Mouse (Mus musculus) liver, adult 2 months (tissue): Measurements from ENCODE around the gene Cactin.

Source experiments
- CTCF ChIP-seq: fragments of 200-500 bp; IDR thresholded peaks from 2 replicates; pipeline ENCODE4 v1.5.1; 2011; ENCODE audit warnings: low read depth, low read length, control low read depth
- POLR2A ChIP-seq: fragments of 200-500 bp; IDR thresholded peaks from 2 replicates; pipeline ENCODE4 v1.6.1; 2011; ENCODE audit warnings: low read length, control low read depth; ENCODE audit not compliant: insufficient read depth; ENCODE audit errors: extremely low read depth

DNA sequence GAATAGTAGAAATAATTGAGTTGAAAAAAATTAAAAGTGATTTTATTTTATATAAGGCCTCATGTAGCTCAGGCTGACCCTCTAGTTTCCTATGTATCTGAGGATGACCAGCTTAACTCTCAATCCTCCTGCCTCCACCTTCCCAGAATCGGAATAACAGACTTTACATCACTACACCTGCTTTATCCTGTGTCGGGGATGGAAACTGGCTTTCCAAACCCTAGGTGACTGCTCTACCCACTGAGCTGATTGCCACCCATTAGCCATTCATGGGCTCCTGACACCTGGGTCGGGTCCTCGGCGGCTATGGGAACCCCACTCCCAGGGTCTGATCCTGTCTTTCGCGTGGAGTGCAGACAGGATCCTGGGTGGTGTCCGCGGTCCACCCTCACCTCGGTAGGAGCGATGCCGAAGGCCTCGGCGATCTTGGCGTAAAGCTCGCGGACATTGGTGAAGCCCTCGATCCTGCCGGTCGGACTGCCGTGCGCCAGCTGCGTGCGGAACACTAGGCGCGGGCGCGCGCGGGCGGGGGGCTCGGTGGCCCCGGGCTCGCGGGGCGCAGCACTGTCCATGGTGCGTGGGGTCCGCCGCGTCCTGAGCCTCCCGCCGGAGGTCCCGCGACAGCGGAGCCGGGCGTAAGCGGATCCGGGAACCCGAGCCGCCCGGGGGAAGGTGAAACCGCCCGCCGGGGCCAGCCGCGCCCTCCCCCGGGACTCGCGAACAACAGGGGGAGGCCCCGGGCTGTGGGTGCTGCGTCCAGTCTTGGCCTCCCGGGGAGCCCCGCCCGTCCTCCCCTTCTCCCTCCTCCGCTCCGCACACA is 22.0 kb downstream of the Cactin start, which contains the start of gene Gipc3:
- TF ChIP-seq CTCF = no peak
- no peak for TF ChIP-seq POLR2A
